Mouse (Mus musculus) frontal cortex, postnatal 14 days (tissue): ENCODE measurements around the gene Phactr1.

Experiments
- DNase-seq, 2 experiments: peaks; one replicate each; pipeline ENCODE4 v3.0.0; 2022; ENCODE audit warnings: low spot score in 2 of 2

The Phactr1 gene

GRCm38 (mm10) chr13:43176676-43177075, 496.3 kb downstream of the Phactr1 start:
- DNase-seq = no peak

- DNase-seq = no peak
Measured at GRCm38 (mm10) chr13:43177317-43177716, 496.9 kb downstream of the Phactr1 start.

- no peak for DNase-seq
Measured at GRCm38 (mm10) chr13:43181104-43181503, 500.7 kb downstream of the Phactr1 start.

GRCm38 (mm10) chr13:43182465-43183201, 502.2 kb downstream of the Phactr1 start:
- peak; percentile 71 to 86 for DNase-seq

- no peak for DNase-seq
Measured at GRCm38 (mm10) chr13:43183248-43184055, 503.0 kb downstream of the Phactr1 start.

- no peak for DNase-seq
Measured at GRCm38 (mm10) chr13:43187736-43188135, 507.3 kb downstream of the Phactr1 start.
